8 mouse cellular contexts compared by ENCODE assay signal in genomic region chr16:36040640-36041624, GRCm38 (mm10). TPM values are rescaled to one million over a fixed set of nuclear protein-coding genes. Genes with fewer than 3 reads are reported as not detected.
DNase-seq lines count a peak whose midpoint lies in the region; ATAC-seq and TF ChIP-seq lines count a peak whose summit lies in the region.

Gene Wdr5b, plus strand, starts transcription at chr16:36041190.

- peak within 1 kb of the TSS; percentile 68 to 86 for H3K4me3 ChIP-seq in ES-E14 (ENCODE audit: insufficient read depth in 1 of 2, low read depth in 1 of 2, low read length in 2 of 2, poor library complexity in 1 of 2, severe bottlenecking in 1 of 2)
- peak within 1 kb of the TSS; percentile 61 for H3K4me3 ChIP-seq in forebrain, embryonic 15.5 days
- peak within 1 kb of the TSS; percentile 83 for H3K4me3 ChIP-seq in lung, adult 2 months (replicated peaks; ENCODE audit: extremely low read depth, low read depth, low read length)

- WGBS in forebrain, embryonic 15.5 days, result 2% methylated on average over 39 of the region's 39 CpGs
- 3% methylated on average over 39 of the region's 39 CpGs for WGBS in lung, adult 2 months

- H3K9me3 ChIP-seq in ES-E14 (ENCODE audit: control insufficient read depth, insufficient read depth, low read depth, low read length), result no peaks in the 10 kb centered on the region
- no peaks in the 10 kb centered on the region for H3K9me3 ChIP-seq in forebrain, embryonic 15.5 days

- DNase-seq in ES-E14 (ENCODE audit: low read depth, low spot score), result peak; percentile 91
- DNase-seq in cerebellum, adult 11-12 months, result peak; percentile 98
- DNase-seq in heart, postnatal 25 days (ENCODE audit: low spot score), result peak; percentile 88
- peak; percentile 93 to 98 for DNase-seq in layer of hippocampus, adult 18-20 months (ENCODE audit: low spot score in 2 of 2)
- DNase-seq in lung, adult 2 months, result peak; percentile 82
- peak; percentile 89 to 95 for DNase-seq in thymus, adult 18-20 months

- H3K27me3 ChIP-seq in forebrain, embryonic 15.5 days, result no peaks in the 10 kb centered on the region

- H3K4me1 ChIP-seq in ES-E14 (ENCODE audit: control insufficient read depth in 2 of 2, insufficient read depth in 2 of 2, low read length in 2 of 2, poor library complexity in 1 of 2), result peaks cover 0 to 2% of the 10 kb centered on the region in 2 experiments; a peak in 1 of 4 replicates
- H3K4me1 ChIP-seq in forebrain, embryonic 15.5 days, result peaks cover 17% of the 10 kb centered on the region
- H3K4me1 ChIP-seq in lung, adult 2 months (ENCODE audit: control insufficient read depth, insufficient read depth, low read length), result peaks cover 3% of the 10 kb centered on the region; the same call in 1 of the 2 replicates

- H3K9ac ChIP-seq in ES-E14 (ENCODE audit: insufficient read depth, low read depth, low read length, poor library complexity, severe bottlenecking), result peak within 1 kb of the TSS; percentile 76
- H3K9ac ChIP-seq in forebrain, embryonic 15.5 days (replicated peaks), result peak within 1 kb of the TSS; percentile 65

- peak within 1 kb of the TSS; percentile 67 for H3K4me2 ChIP-seq in forebrain, embryonic 15.5 days (replicated peaks)

- no peak for TF ChIP-seq CTCF in lung, adult 2 months (IDR thresholded peaks at IDR 0.05; ENCODE audit: insufficient read depth, low read length)

- in situ Hi-C loops in ES-E14 (cut with MboI; ENCODE audit: low sequenced_read_pairs in 2 of 2, unreplicated experiment in 2 of 2), result no loop called here

- TF ChIP-seq POLR2A in lung, adult 2 months (IDR thresholded peaks at IDR 0.05; ENCODE audit: borderline replicate concordance, extremely low read depth, low read depth, low read length), result peak; percentile 81; the same call in 1 of the 2 replicates

- peak; percentile 99 for ATAC-seq in forebrain, embryonic 15.5 days (replicated peaks)
- ATAC-seq in neutrophil, adult 5-6 weeks (ENCODE audit: extremely low read depth, insufficient number of reproducible peaks, low FRiP score, poor library complexity, severe bottlenecking), result peak; percentile 96

- intact Hi-C loops in heart, postnatal 25 days (cut with DNase I), result no loop called here

- H3K27ac ChIP-seq in ES-E14 (ENCODE audit: insufficient read depth, low read depth, low read length, poor library complexity, severe bottlenecking), result no peak within 1 kb of the TSS
- H3K27ac ChIP-seq in forebrain, embryonic 15.5 days (replicated peaks), result peak within 1 kb of the TSS; percentile 81

- H3K36me3 ChIP-seq in ES-E14 (ENCODE audit: control insufficient read depth, insufficient read depth, low read length, poor library complexity, severe bottlenecking), result peaks cover 9% of the 10 kb centered on the region; the same call in 1 of the 2 replicates
- peaks cover 36% of the 10 kb centered on the region for H3K36me3 ChIP-seq in forebrain, embryonic 15.5 days

TF ChIP-seq in ES-E14, 5 proteins besides CTCF, POLR2A, EP300 and RAD21:
- TF ChIP-seq ZNF384 (IDR thresholded peaks at IDR 0.05; ENCODE audit: low read depth, low read length) (peak; percentile 53), HCFC1 (IDR thresholded peaks at IDR 0.05; ENCODE audit: borderline replicate concordance, insufficient read depth, low read length) (peak; percentile 63; the same call in 1 of the 2 replicates), CHD2 (IDR thresholded peaks at IDR 0.05; ENCODE audit: low read depth, low read length) (peak; percentile 71; the same call in 1 of the 2 replicates), ZC3H11A (IDR thresholded peaks at IDR 0.05; ENCODE audit: borderline replicate concordance, low read depth, low read length) (no peak), MAFK (IDR thresholded peaks at IDR 0.05; ENCODE audit: insufficient read depth, low read depth, low read length) (no peak)

RNA-seq across cellular contexts. Expression of gene Wdr5b, which starts in this region (rescaled TPM):
- total RNA-seq in ES-E14 (2012; rRNA removed), result 3.3 and 4.2 TPM in 2 replicates
- polyA plus RNA-seq in forebrain, embryonic 15.5 days (2015; fragmentation: Nextera tagmentation; extraction: Ambion mirVana), result 14.1 and 16.1 TPM in 2 replicates
- 1 to 10 TPM; 2.6 to 2.9 TPM for total RNA-seq in heart, postnatal 25 days (2021)
- 1 to 10 TPM; 4.3 to 4.6 TPM for total RNA-seq in layer of hippocampus, adult 18-20 months (2021)
- polyA plus RNA-seq in lung, adult 2 months (2012; rRNA removed), result 1.2 and 2.5 TPM in 2 replicates
- 23.2 and 24.2 TPM in 2 replicates for total RNA-seq in neutrophil, adult 5-6 weeks (2017)
